ENCODE assay signal across 26 mouse cellular contexts in the genomic region with DNA sequence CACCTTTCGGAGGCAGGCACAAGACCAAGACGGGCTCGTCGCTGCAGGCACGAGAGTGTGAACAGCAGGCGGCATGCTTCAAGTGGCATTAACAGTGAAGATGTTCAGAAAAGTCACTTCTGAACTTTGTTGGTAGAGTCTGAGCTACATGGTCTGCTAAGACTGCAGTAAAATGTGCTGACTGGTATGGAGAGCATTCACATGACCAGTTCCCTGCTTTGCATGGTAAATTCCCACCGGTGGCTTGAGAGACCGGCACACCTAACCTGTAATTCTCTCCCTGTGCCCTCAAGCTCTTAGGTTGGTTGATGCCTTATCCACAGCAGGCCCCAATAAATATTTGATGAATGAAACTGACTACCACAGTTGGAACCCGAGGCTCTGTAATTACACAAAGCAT.
"Had no signal": no experiment of that assay in that cellular context is flagged by ENCODE, and none has a peak within 500 bp of the region (broad histone marks: within the 10 kb centered on the region; RNA-seq: fewer than 3 reads in every experiment).

No protein-coding gene starts in this region.

- H3K27ac ChIP-seq: gastrocnemius, adult 2 months; heart, adult 2 months; heart, embryonic 13.5 days; heart, embryonic 15.5 days; hindbrain, embryonic 10.5 days; hindbrain, embryonic 12.5 days; hindbrain, embryonic 14.5 days; intestine, embryonic 15.5 days; layer of hippocampus, adult 2 months; left cerebral cortex, adult 2 months; limb, embryonic 10.5 days; limb, embryonic 12.5 days; liver, embryonic 13.5 days had no signal

- H3K9me3 ChIP-seq: heart, embryonic 13.5 days; heart, embryonic 15.5 days; hindbrain, embryonic 10.5 days; hindbrain, embryonic 12.5 days; intestine, embryonic 15.5 days; limb, embryonic 10.5 days; limb, embryonic 12.5 days; liver, embryonic 13.5 days had no signal

- H3K4me1 ChIP-seq: hindbrain, embryonic 12.5 days; intestine, embryonic 15.5 days; limb, embryonic 10.5 days; limb, embryonic 12.5 days; liver, embryonic 13.5 days had no signal

- H3K4me3 ChIP-seq: gastrocnemius, adult 2 months; heart, adult 2 months; heart, embryonic 13.5 days; heart, embryonic 15.5 days; hindbrain, embryonic 10.5 days; hindbrain, embryonic 12.5 days; intestine, embryonic 15.5 days; layer of hippocampus, adult 2 months; left cerebral cortex, adult 2 months; limb, embryonic 10.5 days; limb, embryonic 12.5 days; liver, embryonic 13.5 days had no signal

- H3K9ac ChIP-seq: heart, embryonic 13.5 days; heart, embryonic 15.5 days; hindbrain, embryonic 12.5 days; hindbrain, embryonic 14.5 days; intestine, embryonic 15.5 days; limb, embryonic 12.5 days; liver, embryonic 13.5 days had no signal

- H3K36me3 ChIP-seq: intestine, embryonic 15.5 days had no signal

- H3K27me3 ChIP-seq: heart, embryonic 13.5 days; heart, embryonic 15.5 days; hindbrain, embryonic 12.5 days; intestine, embryonic 15.5 days; limb, embryonic 12.5 days; liver, embryonic 13.5 days had no signal

- H3K4me2 ChIP-seq: heart, embryonic 11.5 days; heart, embryonic 13.5 days; heart, embryonic 15.5 days; hindbrain, embryonic 12.5 days; hindbrain, embryonic 14.5 days; intestine, embryonic 15.5 days; limb, embryonic 12.5 days; liver, embryonic 11.5 days; liver, embryonic 13.5 days had no signal

- ATAC-seq: hindbrain, embryonic 16.5 days; inflammation-experienced regulatory T-cells, adult 6 months; intestine, embryonic 15.5 days; intestine, postnatal 0 days had no signal

- DNase-seq: gastrocnemius, adult 2 months; gastrocnemius, postnatal 10 days; gastrocnemius, postnatal 25 days; heart, adult 2 months; heart, postnatal 14 days; heart, postnatal 4 days; kidney, postnatal 10 days; kidney, postnatal 25 days; kidney, postnatal 4 days; liver; liver, embryonic 13.5 days had no signal
